Mouse (Mus musculus): Measurements from ENCODE around the gene Tanc1. TPM values are rescaled to one million over a fixed set of nuclear protein-coding genes. Genes with fewer than 3 reads are reported as not detected.

Gene Tanc1
- total RNA-seq, 2 experiments from 2014 or later = 12.5 to 13.1 TPM

DNA sequence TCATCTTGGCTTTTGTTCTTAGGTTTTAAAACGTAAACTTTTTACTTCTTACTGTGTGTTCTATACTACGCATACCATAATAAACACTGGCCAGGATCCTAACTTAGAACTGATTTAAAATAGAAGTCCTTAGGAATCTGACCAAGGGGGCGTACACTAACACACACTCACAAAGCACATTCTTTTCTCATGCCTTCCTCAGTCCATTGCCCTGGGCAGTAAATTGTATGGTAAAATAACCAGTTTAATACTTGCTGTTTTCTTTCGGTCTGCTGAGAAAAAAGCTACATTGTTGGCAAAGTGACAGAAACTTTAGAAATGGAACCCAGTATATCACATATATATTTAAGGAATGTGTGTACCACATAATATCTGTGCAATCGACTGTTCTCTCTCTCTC lies 2.9 kb upstream of the Tanc1 start:
- no peak for DNase-seq (ENCODE audit: extremely low spot score in 1 of 2, low spot score in 2 of 2)
- intact Hi-C loops (cut with DNase I) = no loop called here

DNA sequence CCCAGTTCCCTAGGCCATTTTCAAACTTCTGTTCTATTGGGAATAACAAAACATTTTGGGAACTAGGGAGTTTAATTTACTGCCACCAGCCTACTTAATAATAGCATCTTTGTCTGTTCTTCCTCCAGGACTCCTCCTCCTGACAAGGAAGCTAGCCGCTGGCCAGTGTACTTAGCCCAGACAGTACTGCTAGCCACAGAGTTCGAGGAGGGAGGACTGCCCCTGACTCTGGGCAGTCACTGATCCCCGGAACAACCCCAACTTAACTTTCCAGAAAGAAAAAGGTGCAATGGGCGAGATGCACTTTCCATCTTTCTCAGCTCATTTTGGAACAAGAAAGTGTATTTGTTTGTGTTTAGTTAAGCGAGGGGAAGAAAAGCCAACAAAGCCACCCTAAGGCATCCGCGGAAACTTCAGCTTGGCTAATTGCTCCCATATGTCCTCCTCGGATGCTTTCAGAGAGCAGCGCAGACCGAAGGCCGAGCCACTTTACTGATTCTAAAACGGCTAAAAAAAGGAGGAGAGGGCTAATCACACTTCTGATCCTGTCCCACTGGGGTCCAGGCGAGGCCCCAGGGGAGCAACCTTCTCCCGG lies 529 bp upstream of the Tanc1 start:
- intact Hi-C loops (cut with DNase I) = loop anchor here (5.0 kb wide), 1 partner anchor 126 kb away; no protein-coding TSS in a partner anchor
- DNase-seq (ENCODE audit: extremely low spot score in 1 of 2, low spot score in 2 of 2) = no peak

- intact Hi-C loops (cut with DNase I) = loop anchor here (5.0 kb wide), 1 partner anchor 124 kb away; no protein-coding TSS in a partner anchor
- peak in 1 of 2 experiments; percentile 38 for DNase-seq (ENCODE audit: extremely low spot score in 1 of 2, low spot score in 2 of 2)
These were observed 1.1 kb downstream of the Tanc1 start for GRCm38 (mm10) chr2:59612733-59613473.

DNA sequence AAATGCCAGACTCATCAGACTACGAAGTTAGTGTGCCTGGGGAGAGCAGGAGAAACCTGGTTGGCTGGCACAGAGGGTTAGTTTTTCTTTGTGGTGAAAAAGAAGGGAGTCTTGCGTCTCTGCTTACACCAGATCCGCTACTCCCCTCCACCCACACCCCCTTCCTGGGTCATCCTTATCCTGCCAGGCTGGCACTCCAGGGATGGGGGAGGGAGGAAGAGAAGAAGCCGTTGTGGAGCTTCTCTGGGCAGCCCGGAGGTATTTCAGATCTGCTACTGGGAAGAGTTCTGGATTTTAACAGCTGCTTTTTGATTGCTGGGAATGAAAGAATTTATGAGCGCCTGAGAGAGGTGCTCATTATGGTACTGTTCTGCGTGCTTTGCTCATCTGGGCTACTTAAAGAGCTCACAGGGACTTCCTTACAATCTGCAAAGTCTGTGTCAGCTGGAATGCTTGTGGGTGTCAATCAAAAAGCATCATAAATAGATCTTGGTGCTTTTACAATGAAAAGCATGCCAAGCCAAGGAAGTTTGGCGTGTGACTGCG lies 1.7 kb downstream of the Tanc1 start:
- intact Hi-C loops (cut with DNase I) = loop anchor here (5.0 kb wide), 1 partner anchor 124 kb away; no protein-coding TSS in a partner anchor
- DNase-seq (ENCODE audit: extremely low spot score in 1 of 2, low spot score in 2 of 2) = no peak

DNA sequence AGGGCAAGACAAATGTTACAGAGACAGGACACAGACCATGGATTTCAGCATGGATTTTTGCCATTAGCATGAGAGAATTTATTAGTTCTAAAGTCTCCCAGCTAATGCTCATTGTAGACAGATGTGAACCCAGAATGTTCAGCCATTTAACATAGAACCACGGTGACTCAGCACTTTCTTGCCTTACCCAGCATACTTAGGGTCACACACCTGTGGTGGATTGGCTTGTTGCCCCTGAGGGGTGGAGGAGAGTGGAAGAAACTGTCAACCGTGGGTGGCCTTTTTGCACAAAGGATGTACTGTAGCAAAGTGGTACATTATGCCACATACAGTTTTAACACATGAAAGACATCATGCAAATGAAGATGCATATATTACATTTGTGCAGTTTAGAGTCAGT lies 5.0 kb downstream of the Tanc1 start:
- intact Hi-C loops (cut with DNase I) = no loop called here
- DNase-seq (ENCODE audit: extremely low spot score in 1 of 2, low spot score in 2 of 2) = no peak

- intact Hi-C loops (cut with DNase I) = no loop called here
- no peak for DNase-seq (ENCODE audit: extremely low spot score in 1 of 2, low spot score in 2 of 2)
These were observed 7.2 kb downstream of the Tanc1 start for GRCm38 (mm10) chr2:59618996-59619395.

DNA sequence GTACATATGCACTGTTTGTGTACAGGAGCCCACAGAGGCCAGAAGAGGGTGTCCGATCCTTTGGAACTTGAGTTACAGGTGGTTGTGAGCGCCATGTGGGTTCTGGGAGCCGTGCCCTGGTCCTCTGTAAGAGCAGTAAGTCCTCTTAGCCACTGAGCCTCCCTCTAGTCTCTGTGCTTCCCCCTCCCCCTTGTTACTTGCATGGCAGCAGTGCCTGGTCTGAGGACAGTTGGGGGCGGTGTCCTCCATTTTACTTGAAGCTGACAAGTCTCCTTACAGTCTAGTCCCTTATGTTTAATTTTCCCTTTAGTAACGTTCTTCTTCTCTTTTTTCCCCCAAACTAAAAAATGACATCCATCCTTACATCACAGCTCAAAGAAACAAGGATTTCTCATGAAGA lies 8.8 kb downstream of the Tanc1 start:
- no peak for DNase-seq (ENCODE audit: extremely low spot score in 1 of 2, low spot score in 2 of 2)

GRCm38 (mm10) chr2:59622514-59623139 lies 10.8 kb downstream of the Tanc1 start:
- intact Hi-C loops (cut with DNase I) = no loop called here
- no peak for DNase-seq (ENCODE audit: extremely low spot score in 1 of 2, low spot score in 2 of 2)

More for the DNA sequence above, 8.8 kb downstream of the Tanc1 start:
- intact Hi-C loops (cut with DNase I) = no loop called here

DNA sequence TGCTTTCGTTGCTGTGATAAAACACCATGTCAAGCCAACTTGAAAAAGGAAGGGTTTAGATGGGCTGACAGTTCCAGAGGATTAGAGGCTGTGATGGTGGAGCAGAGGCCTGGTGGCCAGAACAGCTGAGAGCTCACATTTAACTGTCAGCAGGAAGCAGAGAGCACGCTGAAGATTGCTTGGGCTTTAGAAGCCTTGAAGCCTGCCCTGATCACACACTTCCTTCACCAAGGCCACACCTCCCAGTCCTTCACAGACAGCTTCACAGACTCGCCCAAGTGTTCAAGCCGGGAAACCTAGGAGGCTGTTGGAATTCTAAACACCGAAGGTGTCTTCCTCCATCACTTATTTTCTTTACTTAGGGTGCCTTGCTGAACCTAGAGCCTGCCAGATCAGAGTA lies 12.0 kb downstream of the Tanc1 start:
- no peak for DNase-seq (ENCODE audit: extremely low spot score in 1 of 2, low spot score in 2 of 2)

GRCm38 (mm10) chr2:59625416-59625815 lies 13.6 kb downstream of the Tanc1 start:
- no peak for DNase-seq (ENCODE audit: extremely low spot score in 1 of 2, low spot score in 2 of 2)
- intact Hi-C loops (cut with DNase I) = no loop called here

More for the DNA sequence above, 12.0 kb downstream of the Tanc1 start:
- intact Hi-C loops (cut with DNase I) = no loop called here

DNA sequence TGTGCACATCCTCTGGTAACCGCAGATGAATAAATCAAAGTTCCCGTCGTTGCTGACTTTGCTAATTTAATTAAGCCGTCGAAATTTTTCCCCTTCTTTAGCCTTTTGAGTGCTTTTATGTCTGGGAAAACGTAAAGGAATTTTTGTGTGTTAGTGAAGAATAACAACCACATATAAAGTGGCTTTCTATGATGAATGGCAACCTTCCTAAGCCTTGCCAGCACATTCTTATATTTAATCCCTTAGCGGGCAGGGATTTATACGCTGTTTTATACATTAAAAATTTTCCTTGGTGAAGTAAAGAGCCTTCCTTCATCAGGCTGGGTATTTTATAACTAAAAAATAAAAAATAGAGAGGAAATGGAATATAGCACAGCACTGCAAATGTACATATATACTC lies 14.1 kb downstream of the Tanc1 start:
- DNase-seq (ENCODE audit: extremely low spot score in 1 of 2, low spot score in 2 of 2) = no peak
- intact Hi-C loops (cut with DNase I) = no loop called here

DNA sequence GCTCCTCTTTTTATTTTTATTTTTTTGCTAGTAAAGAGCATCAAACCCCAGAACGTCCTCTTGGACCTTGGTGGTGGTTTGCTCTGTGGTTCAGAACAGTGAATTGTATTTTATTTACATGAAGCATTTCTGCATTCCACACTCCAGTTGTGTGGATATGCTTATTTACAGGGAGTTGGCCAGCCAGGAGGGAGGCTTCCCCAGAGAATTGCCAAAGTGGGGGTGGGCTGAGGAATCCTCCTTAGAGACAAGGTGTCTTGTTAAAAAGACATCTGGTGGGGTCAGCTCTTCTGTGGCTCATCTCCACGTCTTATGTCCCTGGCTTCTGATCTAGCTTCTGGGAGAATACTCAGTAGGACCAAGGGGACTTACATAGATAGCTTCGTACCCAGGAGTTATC lies 14.6 kb downstream of the Tanc1 start:
- intact Hi-C loops (cut with DNase I) = no loop called here
- no peak for DNase-seq (ENCODE audit: extremely low spot score in 1 of 2, low spot score in 2 of 2)

DNA sequence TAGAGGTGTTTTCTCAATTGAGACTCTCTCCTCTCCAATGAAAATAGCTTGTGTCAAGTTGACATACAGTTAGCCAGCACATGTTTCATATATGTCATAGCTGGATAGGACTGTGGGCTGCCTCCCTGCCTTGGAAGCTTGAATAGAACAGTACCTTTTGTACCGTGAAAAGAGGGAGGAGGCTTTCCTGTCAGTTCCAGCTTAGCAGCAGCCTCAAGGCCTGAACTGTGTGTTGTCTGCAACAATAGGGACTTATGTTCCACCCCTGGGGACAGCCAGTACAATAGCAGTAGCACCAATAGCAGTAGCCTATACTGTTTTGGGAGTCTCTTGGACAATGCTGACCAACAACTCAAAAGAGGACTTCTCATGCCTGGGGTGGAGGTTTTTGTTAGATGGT lies 15.7 kb downstream of the Tanc1 start:
- DNase-seq (ENCODE audit: extremely low spot score in 1 of 2, low spot score in 2 of 2) = no peak
- intact Hi-C loops (cut with DNase I) = no loop called here

GRCm38 (mm10) chr2:59628057-59628901 lies 16.4 kb downstream of the Tanc1 start:
- no peak for DNase-seq (ENCODE audit: extremely low spot score in 1 of 2, low spot score in 2 of 2)

DNA sequence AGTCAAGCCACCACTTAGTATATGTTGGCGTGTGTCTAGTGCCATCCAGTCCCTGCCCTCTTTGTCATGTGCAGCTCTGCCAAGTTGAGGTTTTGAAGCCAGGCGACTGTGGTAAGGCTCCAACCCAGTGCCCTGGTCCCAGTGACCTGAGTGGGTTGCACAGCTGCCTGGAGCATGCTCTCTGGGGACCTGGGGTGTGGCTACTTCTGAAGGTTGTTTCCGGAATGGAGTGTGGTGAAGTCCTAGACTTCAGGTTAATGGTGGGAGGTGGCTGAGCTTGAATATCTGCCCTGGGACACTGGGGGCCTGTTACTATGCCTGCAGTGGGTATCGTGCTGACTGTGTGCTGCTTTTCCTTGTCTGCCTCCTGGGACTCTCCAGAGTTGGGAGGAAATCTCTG lies 18.0 kb downstream of the Tanc1 start:
- no peak for DNase-seq (ENCODE audit: extremely low spot score in 1 of 2, low spot score in 2 of 2)
- intact Hi-C loops (cut with DNase I) = no loop called here

More at GRCm38 (mm10) chr2:59628057-59628901, 16.4 kb downstream of the Tanc1 start:
- intact Hi-C loops (cut with DNase I) = no loop called here

DNA sequence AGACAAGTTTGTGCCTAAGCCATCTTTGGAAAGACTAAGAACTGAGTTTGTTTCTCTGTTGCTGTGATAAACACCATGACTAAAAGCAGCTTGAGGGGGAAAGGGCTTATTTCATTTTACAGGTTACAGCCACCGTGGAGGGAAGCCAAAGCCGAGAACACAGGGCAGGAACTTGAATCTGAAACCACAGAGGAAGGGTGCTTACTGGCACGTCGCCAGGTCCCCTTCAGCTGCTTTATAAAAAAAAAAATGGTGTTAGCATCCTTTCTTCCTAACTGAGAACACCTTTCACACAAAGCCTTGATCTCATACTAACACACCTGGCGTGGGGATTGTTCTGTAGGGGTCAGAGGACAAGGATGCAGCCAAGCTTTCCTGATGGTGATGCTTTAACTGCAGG lies 19.6 kb downstream of the Tanc1 start:
- DNase-seq (ENCODE audit: extremely low spot score in 1 of 2, low spot score in 2 of 2) = no peak
- intact Hi-C loops (cut with DNase I) = no loop called here

DNA sequence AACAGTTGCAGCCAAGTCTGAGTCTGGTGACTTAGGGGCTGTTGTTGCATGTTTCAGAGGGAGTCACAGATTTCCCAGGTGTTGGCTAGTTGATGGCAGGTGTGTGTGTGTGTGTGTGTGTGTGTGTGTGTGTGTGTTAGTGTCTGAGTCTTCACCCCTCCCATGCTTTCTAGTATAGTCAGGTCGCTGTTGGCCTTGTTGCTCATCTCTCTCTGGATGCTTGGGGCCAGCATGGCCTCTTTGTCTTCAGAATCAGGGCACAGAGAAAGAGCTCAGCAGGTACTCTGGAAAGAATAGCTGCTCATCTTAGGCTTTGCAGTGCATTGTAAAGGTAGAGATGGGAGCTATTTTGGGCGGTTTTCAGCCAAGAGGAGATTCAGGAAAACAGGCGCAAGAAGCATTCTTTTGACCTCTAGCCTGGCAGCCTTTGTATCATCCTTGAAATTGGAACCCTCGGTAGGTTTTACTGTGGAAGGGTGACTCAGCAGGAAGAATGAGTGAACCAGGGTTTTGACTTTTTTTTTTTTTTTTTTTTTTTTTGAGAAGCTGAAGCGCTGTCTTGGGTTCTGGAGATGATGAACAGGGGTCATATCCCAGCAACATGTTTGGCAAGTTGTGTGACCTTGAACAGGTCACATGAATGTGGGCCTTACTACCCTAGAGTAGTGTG lies 22.1 kb downstream of the Tanc1 start:
- DNase-seq (ENCODE audit: extremely low spot score in 1 of 2, low spot score in 2 of 2) = no peak
- intact Hi-C loops (cut with DNase I) = no loop called here

- no peak for DNase-seq (ENCODE audit: extremely low spot score in 1 of 2, low spot score in 2 of 2)
- intact Hi-C loops (cut with DNase I) = no loop called here
These were observed 25.4 kb downstream of the Tanc1 start for GRCm38 (mm10) chr2:59637040-59637785.

All from left cerebral cortex, postnatal 10 days (tissue).